Mouse (Mus musculus) limb, embryonic 11.5 days (tissue): ENCODE measurements around the gene Pkhd1. TPM values are rescaled to one million over a fixed set of nuclear protein-coding genes. Genes with fewer than 3 reads are reported as not detected.

Experiments used
- ATAC-seq: fragments of 200-750 bp; cut with Nextera tagmentation; 2 replicates; pipeline ENCODE4 v1.8.0; 2017; ENCODE audit warnings: low read depth; ENCODE audit not compliant: insufficient number of reproducible peaks, low FRiP score, low TSS enrichment
- DNase-seq: peaks from one replicate; pipeline ENCODE4 v3.0.0-alpha.2; 2015; ENCODE audit warnings: low spot score
- H3K27ac ChIP-seq: fragments of 300-500 bp; sonication (generic); replicated peaks from 2 replicates; pipeline ENCODE4 v1.5.1; 2014; ENCODE audit warnings: low read depth, mild to moderate bottlenecking, low read length
- H3K27me3 ChIP-seq: fragments of 300-500 bp; sonication (generic); 2 replicates; pipeline ENCODE4 v1.6.1; 2014; ENCODE audit warnings: mild to moderate bottlenecking, low read length, mixed read lengths; ENCODE audit not compliant: control insufficient read depth, insufficient read depth
- H3K36me3 ChIP-seq: fragments of 300-500 bp; sonication (generic); 2 replicates; pipeline ENCODE4 v1.6.1; 2014; ENCODE audit warnings: mild to moderate bottlenecking, low read length, moderate library complexity, mixed read lengths; ENCODE audit not compliant: control insufficient read depth, insufficient read depth
- H3K4me1 ChIP-seq: fragments of 300-500 bp; sonication (generic); 2 replicates; pipeline ENCODE4 v1.6.1; 2014; ENCODE audit warnings: low read length, mixed read lengths; ENCODE audit not compliant: control insufficient read depth, insufficient read depth
- H3K4me2 ChIP-seq: fragments of 300-500 bp; sonication (generic); 2 replicates; pipeline ENCODE4 v1.6.1; 2014; ENCODE audit warnings: low read depth, mild to moderate bottlenecking, moderate library complexity; ENCODE audit not compliant: severe bottlenecking
- H3K4me3 ChIP-seq: fragments of 300-500 bp; sonication (generic); 2 replicates; pipeline ENCODE4 v1.5.1; 2014; ENCODE audit warnings: low read depth, low read length
- H3K9ac ChIP-seq: fragments of 300-500 bp; sonication (generic); 2 replicates; pipeline ENCODE4 v1.6.1; 2014; ENCODE audit warnings: mild to moderate bottlenecking, low read length
- H3K9me3 ChIP-seq: fragments of 300-500 bp; sonication (generic); 2 replicates; pipeline ENCODE4 v1.6.1; 2016; ENCODE audit warnings: low read length; ENCODE audit not compliant: control insufficient read depth
- WGBS: fragments of 180-500 bp; shearing (Covaris S2); extraction: QIAGEN DNeasy Blood & Tissue Kit; methylation state at CpG from one replicate; pipeline ENCODE4 v1.1.7; 2014; 5-methylcytosine and 5-hydroxymethylcytosine counted together
- polyA plus RNA-seq: library from polyadenylated mRNA; unstranded; fragments of >200 nt; fragmentation: Nextera tagmentation; extraction: Ambion mirVana; gene quantifications from 2 replicates; pipeline ENCODE4 v1.2.1, GENCODE M21; 2014

The Pkhd1 gene
- polyA plus RNA-seq, 1 experiment from 2014 or later = not detected

DNA sequence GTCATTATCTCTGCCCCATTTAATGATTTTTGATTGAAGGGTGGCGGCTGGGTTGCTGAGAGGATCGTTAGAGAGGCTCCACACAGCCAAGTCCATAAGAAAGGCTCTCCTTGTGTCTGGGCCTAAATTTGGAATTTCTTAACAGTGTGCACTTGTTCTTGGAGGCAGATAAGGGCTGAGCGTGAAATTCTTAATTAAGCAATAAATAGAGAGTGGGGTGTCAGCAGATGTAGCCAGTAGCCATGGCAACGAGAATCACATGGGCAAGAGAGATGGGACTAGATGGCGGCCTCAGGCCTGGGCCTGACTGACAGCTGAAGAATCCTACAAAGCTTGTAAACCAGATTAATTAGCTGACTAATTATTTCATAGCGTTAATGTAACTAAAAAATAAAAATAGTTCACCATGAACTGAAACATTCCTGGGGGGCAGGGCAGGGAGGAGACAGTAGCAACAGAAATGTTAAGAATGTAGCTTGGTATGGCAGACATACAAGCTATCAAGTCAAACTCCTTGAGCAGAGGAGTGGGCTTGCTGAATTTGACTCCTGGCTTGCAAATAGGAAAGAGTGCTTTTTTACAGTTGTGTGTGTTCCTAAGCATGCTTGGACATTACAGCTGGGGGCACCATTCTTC lies 314.8 kb downstream of the Pkhd1 start:
- WGBS = 79% methylated on average over 6 of the region's 6 CpGs
- Histone ChIP-seq H3K4me3 (no peak overlapping the region), H3K9ac (no peak overlapping the region), H3K9me3 (no peaks in the 10 kb centered on the region), H3K27ac (no peak overlapping the region), H3K36me3 (no peaks in the 10 kb centered on the region), H3K4me2 (no peak overlapping the region), H3K27me3 (no peaks in the 10 kb centered on the region), H3K4me1 (no peaks in the 10 kb centered on the region)
- ATAC-seq (no peak), DNase-seq (no peak)

GRCm38 (mm10) chr1:20302187-20302942 lies 315.5 kb downstream of the Pkhd1 start:
- no peak overlapping the region for H3K4me3 ChIP-seq
- DNase-seq = no peak
- no peak for ATAC-seq
- no peaks in the 10 kb centered on the region for H3K4me1 ChIP-seq
- H3K27me3 ChIP-seq = no peaks in the 10 kb centered on the region
- no peak overlapping the region for H3K9ac ChIP-seq
- no peak overlapping the region for H3K27ac ChIP-seq
- no peak overlapping the region for H3K4me2 ChIP-seq
- no peaks in the 10 kb centered on the region for H3K36me3 ChIP-seq
- 64% methylated on average over 8 of the region's 8 CpGs for WGBS
- no peaks in the 10 kb centered on the region for H3K9me3 ChIP-seq

- no peak overlapping the region for H3K4me2 ChIP-seq
- no peaks in the 10 kb centered on the region for H3K27me3 ChIP-seq
These were observed 316.2 kb downstream of the Pkhd1 start for GRCm38 (mm10) chr1:20301631-20302030.

DNA sequence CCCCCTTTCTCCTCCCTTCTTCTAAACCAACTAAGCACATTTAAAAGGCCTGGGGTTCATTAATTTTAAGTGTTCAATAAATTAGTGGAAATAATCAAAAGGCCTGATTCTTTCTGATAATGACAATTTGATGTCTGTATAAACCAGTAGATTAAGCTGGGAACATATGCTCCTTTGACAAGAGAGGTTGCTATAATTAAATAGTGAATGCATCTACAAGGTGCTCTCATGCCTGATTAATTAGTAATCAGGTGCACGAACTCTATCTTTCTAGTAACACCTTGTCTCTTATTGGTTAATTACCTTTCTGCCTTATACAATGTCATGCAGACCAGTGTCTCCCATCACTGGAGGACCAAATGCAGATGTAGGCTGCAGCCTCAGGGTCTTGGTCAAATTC lies 329.2 kb downstream of the Pkhd1 start:
- Histone ChIP-seq H3K27ac (no peak overlapping the region), H3K9me3 (no peaks in the 10 kb centered on the region), H3K27me3 (no peaks in the 10 kb centered on the region), H3K4me3 (no peak overlapping the region), H3K4me2 (no peak overlapping the region), H3K36me3 (no peaks in the 10 kb centered on the region), H3K9ac (no peak overlapping the region), H3K4me1 (no peaks in the 10 kb centered on the region)
- no peak for ATAC-seq
- no peak for DNase-seq
- WGBS = 86% methylated on average over 1 of the region's 1 CpGs

More at GRCm38 (mm10) chr1:20301631-20302030, 316.2 kb downstream of the Pkhd1 start:
- H3K27ac ChIP-seq = no peak overlapping the region
- DNase-seq (no peak), ATAC-seq (no peak)
- WGBS = 91% methylated on average over 3 of the region's 3 CpGs
- no peak overlapping the region for H3K9ac ChIP-seq
- H3K4me1 ChIP-seq = no peaks in the 10 kb centered on the region
- H3K36me3 ChIP-seq = no peaks in the 10 kb centered on the region
- no peaks in the 10 kb centered on the region for H3K9me3 ChIP-seq
- no peak overlapping the region for H3K4me3 ChIP-seq

GRCm38 (mm10) chr1:20260403-20260802 lies 357.5 kb downstream of the Pkhd1 start:
- Histone ChIP-seq H3K4me1 (no peaks in the 10 kb centered on the region), H3K9me3 (no peaks in the 10 kb centered on the region), H3K27ac (no peak overlapping the region), H3K4me3 (no peak overlapping the region), H3K4me2 (no peak overlapping the region), H3K27me3 (no peaks in the 10 kb centered on the region), H3K36me3 (no peaks in the 10 kb centered on the region), H3K9ac (no peak overlapping the region)
- 72% methylated on average over 5 of the region's 5 CpGs for WGBS
- DNase-seq = no peak
- no peak for ATAC-seq

- no peaks in the 10 kb centered on the region for H3K9me3 ChIP-seq
- no peak overlapping the region for H3K27ac ChIP-seq
- H3K4me1 ChIP-seq = no peaks in the 10 kb centered on the region
- H3K27me3 ChIP-seq = no peaks in the 10 kb centered on the region
- no peak for ATAC-seq
- no peak overlapping the region for H3K9ac ChIP-seq
- no peak for DNase-seq
- no peak overlapping the region for H3K4me3 ChIP-seq
- no peaks in the 10 kb centered on the region for H3K36me3 ChIP-seq
- no peak overlapping the region for H3K4me2 ChIP-seq
- WGBS = 77% methylated on average over 2 of the region's 2 CpGs
These were observed 369.7 kb downstream of the Pkhd1 start for GRCm38 (mm10) chr1:20248169-20248568.

DNA sequence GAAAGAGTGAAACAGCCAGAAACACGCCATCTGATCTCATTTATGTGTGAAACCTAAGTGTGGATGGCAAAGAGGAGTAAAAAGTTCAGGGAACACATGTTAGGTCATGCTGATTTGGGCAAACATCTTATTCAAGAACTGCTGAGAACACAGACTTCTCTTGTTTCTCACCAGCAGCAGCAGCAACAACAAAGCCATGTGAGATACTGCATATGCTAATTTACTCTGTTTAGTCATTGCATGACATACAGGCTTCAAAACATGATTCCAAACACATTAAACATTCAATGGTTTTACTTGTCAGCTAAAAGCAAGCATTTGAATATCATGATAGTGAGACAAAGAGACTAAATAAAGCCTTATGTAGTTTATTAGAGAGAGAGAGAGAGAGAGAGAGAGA lies 401.2 kb downstream of the Pkhd1 start:
- no peak for ATAC-seq
- DNase-seq = no peak
- Histone ChIP-seq H3K27me3 (no peaks in the 10 kb centered on the region), H3K36me3 (no peaks in the 10 kb centered on the region), H3K27ac (no peak overlapping the region), H3K4me3 (no peak overlapping the region), H3K9ac (no peak overlapping the region), H3K4me1 (no peaks in the 10 kb centered on the region), H3K4me2 (no peak overlapping the region), H3K9me3 (no peaks in the 10 kb centered on the region)
- WGBS = 74% methylated on average over 1 of the region's 1 CpGs

GRCm38 (mm10) chr1:20190444-20190843 lies 427.4 kb downstream of the Pkhd1 start:
- ATAC-seq = no peak
- Histone ChIP-seq H3K9ac (no peak overlapping the region), H3K4me3 (no peak overlapping the region), H3K27me3 (no peaks in the 10 kb centered on the region), H3K27ac (no peak overlapping the region), H3K4me2 (no peak overlapping the region), H3K36me3 (no peaks in the 10 kb centered on the region), H3K9me3 (no peaks in the 10 kb centered on the region), H3K4me1 (no peaks in the 10 kb centered on the region)
- no peak for DNase-seq
- WGBS = 55% methylated on average over 9 of the region's 9 CpGs
